Mouse (Mus musculus) right cerebral cortex, postnatal 25 days (tissue): ENCODE measurements around the gene Snca.
"Not testable (repeated sequence)": the region's sequence is repeated elsewhere in the genome, so short reads cannot be mapped to it uniquely, and the experiment has no call there.

Experiments used
- DNase-seq: peaks from one replicate; pipeline ENCODE4 v3.0.0; 2022

Gene Snca

GRCm38 (mm10) chr6:60709997-60710471, 119.6 kb downstream of the Snca start:
- no peak for DNase-seq

GRCm38 (mm10) chr6:60698072-60698471, 131.6 kb downstream of the Snca start:
- DNase-seq, result no peak

DNA sequence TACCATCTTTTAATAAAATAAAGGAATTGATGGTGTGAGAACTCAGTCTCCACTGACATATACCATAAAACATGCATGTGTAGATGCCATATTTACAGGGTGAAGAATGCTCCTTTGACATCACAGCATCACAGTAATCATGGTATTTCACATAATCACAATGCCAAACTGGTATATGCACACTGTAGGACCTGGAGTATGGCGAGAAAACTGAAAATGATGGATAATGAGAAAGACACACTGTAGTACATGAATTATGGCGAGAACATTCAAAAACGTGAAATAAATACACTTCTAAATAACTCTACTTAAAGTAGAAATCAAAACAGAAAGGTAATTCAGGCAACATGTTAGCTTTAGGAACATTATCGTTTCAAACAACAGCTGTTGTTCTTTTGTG, 142.6 kb downstream of the Snca start:
- not testable (repeated sequence) for DNase-seq

DNA sequence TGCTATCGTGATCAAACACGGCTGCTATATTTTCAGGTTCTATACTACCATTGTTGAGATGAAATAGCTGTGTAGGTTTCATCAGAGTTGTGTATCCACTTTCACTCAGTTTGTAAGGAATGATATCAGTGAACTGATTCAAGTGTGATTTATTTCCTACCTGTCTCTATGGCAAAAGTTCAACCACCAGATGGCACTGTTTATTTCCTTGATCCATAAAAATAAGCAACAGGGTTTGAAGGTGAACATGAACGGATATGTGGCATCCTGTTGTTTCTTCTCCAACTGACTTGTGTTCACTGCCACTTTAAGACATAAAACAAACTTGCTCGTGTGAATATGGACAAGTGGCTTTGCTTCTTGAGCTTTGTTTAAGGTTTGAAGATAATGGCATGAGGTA, 147.4 kb downstream of the Snca start:
- DNase-seq, result no peak
